Mouse (Mus musculus): ENCODE results near the gene Sik1. TPM values are rescaled to one million over a fixed set of nuclear protein-coding genes. Genes with fewer than 3 reads are reported as not detected.

Sik1 gene
- total RNA-seq, 2 experiments from 2014 or later, result 16.9 to 18.0 TPM

DNA sequence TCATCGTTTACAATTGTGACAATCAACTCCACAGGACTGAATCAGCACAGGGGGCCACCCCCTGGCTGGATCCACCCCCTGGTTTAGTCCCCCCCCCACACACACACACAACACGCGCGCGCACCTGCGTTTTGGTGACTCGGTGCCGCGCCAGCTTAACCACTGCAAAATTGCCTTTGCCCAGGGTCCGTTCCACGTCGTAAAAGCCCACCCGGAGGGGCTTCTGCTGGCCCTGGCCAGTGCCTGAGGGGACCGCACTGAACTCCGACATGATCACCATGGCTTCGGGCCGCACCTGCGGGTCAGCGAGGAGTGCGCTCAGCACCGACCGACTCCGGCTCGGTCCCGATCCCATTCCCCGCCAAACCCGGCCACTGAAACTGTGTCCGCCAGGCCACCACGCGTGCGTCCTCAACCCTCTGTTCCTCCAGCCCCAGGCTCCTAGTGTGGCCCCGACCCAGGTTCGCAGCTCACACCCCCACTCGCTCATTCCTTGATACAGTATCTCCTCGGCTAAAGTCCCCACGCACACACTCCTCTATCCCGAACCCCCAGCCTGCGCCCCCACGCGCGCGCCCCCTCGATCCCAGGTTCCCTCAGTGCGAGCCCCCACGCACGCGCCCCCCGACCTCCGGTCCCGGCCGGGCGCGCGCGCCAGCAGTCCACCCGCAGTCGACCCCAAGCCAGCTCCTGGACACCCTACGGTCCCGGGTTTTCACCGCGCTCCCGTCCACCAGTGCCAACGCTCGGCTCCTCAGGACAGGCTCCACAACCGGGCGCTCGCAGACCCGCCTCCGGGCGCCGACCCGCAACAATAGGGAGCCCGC is 621 bp downstream of the Sik1 start:
- peak in 1 of 2 experiments; percentile 41 for DNase-seq

DNA sequence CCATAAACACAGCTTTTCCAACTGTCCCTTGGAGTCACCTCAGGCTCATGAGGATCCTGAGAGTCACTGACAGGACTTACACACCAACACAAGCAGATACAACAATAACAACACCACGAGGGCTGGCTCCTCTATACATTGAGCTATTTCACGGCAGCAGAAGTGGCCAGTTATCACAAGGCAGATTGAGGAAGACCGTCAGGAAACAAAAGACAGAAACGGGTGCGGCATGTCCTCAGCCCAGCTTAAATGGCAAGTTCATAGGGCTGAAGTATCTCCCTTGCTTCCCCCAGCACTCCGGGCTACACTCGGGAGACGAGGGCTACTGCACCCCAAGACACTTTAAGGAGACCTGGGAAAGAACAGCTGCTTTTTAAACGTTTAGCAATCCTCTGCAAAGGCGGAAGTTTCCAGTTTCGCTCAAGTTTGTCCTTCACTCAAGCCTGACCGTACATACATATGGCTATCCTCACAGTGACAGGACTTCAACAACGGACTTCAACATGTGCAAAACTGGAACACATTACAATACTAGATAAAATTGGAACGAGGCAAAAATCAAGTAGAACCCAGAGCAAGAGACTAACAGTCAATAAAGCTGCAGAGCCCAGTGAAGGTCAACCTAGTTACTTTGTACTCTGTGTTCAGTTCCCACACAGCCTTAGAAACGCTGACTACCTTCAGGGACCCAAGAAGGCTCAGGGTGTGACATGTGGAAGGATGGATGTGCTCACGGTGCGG is 2.0 kb downstream of the Sik1 start:
- DNase-seq, result no peak

DNA sequence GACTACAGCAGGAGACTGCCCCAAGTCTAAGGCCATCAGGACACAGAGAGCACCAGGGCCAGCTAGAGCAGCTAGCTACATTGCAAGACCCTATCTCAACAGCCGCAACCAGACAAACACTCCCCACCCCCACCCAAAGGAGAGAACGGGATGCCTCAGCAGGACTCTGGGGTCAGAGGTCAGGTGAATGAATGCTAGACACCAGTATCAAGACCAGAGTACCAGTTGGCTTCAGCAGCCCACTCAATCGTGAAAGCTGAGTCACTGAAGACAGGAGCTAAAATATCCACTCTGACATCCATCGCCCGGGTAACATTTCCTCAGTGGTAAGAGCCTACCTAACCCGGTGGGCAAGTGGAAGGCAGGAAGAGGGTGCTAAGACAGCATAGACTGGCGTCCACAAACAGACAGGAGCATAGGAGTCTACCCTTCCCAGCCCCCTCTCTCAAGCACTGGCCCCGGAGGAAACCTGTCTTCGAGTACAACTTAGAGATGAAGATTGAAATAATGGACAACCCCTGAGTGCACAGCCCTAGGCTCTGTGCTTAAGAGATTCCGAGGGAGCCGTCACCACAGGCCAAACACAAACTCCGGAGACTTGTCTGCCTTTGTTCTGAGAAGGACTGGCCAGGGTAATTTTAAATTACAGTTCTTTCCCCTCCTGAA is 2.7 kb downstream of the Sik1 start:
- no peak for DNase-seq

DNA sequence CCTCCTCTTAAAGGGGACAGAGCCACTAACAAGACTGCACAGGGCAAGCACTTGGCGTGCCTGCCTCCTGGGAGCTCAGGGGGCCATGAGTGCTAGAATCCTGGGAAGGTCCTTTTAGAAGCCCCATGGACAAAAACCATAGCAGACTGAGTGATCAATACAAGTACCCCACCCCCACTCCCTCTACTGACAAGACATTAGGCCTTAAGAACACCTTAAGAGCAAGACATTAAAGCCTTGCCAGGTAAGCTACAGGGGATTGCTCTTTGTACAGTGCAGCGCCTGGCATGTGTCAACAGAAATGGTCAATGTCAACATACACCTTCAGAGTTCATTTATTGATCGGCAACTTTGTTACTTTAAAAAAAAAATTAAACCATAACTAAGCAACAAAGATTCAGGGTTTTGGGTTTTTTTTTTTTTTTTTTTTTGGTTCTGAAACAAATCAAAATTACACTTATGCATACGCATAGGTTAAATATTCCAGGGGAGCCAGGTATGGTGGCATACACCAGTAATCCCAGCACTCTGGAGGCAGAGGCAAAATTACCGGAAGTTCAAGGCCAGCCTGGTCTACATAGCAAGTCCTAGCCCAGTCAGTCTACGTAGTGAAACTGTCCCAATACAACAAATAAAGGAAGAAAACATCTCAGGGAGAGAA is 3.7 kb downstream of the Sik1 start:
- no peak for DNase-seq

DNA sequence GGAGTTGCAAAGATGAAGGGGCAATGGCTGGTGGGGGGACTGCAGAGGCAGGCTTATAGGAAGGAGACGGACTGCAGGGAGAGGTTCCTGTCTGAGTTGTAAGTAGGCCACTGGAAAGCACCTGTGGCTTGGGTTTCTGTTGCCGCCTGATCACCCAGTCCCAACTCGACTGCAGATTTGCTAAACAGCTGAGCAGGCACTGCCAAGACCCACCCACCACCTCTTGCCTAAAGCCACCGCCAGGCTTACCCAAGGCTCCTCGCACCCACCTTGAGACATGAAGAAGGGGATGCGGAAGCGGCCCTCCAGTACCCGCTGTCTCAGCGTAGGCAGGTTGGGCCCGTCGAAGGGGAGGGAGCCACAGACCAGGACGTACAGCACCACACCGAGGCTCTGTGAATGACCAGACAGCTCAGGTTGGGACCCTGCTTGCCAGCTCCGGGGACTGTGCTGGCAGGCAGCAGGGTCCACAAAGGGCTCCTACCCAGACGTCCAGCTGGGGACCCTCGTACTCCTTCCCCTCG is 5.1 kb downstream of the Sik1 start:
- no peak for DNase-seq

DNA sequence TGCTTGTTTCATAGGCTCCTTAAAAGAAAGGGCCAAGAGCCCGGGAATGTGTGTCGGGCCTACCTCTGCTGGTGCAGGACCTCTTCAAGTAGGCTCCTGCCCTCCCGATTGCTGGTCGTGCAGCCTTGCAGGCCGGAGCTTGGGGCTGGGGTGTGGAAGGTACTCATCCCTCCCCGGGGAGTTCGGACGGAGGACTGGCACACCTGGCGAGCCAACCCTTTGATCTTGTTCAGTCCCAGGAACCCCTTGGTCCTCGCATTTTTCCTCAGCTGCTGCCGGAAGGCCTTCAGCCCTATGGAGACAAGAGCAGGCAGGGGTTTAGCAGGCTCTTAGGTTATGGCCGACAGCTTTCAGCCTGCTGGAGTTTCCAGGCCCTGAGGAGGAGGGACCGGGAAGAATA is 8.6 kb downstream of the Sik1 start:
- DNase-seq, result no peak

DNA sequence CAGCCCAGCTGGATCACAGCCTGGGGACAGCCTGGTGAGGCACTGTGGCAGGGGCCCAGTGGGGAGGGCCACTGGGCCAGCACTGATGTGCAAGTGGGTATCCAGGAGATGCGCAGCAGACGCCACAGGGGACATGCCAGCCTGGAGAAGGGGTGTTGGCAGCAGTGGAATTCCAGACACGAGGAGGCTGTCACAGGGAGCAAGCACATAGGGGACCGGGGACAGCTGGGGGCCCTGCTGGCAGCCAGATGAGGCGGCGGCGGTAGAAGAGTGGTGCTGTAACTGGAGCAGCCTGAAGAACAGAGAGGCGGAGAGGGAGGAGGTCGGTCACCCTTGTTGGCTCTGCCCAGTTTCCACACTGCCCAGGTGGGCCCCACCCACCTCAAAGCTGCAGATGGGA is 9.3 kb downstream of the Sik1 start:
- no peak for DNase-seq

DNA sequence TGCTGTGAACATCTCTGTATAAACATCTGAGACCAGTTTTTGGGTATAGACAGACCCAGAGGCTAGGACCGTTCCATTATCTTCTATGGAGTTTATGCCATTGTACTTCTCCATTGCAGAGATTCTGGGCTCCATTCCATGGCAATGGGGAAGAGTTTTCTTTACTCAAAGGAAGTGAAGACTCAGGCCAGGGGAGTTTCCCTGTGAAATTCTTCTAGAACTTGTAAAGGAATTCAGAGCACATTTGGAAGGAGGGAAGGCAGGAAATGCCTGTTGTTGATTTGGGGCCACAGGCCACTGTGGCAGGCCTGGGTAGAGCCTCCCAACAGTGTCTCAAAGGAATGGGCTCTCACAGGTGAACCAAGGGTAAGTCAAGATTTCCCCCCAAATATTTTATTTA is 11.7 kb downstream of the Sik1 start:
- DNase-seq, result no peak

DNA sequence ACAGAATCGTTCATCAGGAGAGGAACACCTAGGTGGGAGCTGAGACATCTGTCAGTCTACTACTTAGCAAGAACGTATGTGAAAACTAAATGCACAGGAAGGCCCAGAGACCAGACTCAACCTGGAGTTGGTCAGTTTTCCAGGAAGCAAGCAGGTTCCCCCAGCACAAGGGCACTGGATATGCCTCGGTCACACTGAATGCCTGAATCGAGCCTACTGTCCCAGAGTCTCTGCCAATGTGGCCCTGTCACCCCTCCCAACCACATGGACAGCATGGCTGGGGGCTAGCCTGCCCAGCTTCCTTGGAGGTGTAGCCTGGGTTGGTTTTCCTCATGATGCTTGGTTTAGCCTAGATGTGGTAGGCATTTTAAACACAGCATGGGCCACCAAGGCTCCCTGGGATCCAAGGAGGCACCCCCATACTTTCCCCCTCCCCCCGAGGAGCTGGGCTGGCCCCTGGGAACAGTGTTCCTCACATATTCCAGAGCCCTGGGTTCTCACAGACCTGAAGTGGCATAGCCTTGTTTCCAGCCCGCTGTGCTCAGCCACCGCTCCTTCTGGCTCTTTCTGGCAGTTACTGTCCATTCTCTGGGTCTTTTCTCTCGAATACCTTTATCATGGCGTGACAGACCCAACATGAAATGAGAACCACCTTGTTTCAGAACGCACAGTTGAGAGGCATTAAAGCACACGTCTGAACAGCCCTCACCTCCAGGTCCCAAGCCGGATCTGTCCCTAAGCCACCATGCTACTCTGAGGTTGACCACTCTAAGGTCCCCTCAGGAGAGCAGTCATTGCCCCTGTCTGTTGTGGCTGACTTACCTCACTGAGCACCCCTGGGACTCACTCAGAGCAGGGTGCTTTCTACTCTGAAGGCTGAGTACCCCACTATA is 12.4 kb downstream of the Sik1 start:
- no peak for DNase-seq

DNA sequence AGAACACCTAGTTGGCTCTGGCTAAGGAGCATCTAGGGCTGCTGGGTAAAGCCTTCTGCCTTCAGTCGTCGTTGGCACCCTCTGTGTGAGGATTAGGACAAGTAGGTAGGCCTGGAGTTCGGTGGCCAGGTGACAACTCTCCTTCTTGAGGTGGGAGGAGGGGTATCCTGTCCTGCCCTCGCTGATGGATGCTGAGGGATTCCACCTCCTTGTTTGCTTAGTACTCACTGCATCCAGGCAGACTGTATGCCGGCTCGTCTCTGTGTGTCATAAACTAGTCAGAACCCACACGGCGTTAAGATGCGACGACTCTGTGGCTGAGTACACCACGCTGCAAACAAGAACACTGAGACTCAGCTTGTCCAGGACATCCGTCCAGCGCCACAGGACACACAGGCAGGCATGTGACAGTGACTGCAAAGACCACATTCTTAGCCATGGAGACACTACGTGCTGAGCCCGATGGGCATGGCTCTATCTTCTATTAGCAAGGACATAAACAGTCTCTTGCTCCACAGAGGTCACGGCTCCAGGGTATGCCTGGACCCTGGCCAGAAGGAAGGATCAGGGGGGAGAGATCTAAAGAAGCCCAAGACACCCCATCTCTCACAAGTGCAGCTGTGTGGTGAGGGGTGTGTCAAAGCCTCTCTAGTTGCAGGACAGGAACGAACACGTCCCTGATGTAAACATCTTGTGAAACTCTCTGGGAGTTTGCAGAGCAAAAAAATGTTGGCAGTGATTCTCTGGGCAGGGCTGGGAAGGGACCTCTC is 13.6 kb downstream of the Sik1 start:
- DNase-seq, result no peak

DNA sequence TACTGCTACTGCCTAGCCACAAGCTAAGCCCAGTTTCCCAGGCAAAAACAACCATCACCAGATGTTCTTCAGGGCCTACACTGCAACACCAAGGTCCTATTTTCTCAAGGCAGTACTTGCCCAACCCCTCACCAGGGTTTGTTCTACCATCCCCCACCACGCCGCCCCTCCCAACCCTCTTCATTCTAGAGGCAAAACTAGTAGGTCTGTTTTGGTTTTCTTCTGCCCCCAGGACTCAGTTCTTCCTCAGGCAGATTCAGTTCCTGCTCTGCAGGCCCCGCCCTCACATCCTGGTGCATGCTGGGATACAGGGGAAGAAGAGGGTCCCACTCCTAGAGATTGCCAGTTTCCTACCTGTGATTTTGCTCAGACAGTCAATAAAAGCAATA is 14.2 kb downstream of the Sik1 start:
- no peak for DNase-seq

DNA sequence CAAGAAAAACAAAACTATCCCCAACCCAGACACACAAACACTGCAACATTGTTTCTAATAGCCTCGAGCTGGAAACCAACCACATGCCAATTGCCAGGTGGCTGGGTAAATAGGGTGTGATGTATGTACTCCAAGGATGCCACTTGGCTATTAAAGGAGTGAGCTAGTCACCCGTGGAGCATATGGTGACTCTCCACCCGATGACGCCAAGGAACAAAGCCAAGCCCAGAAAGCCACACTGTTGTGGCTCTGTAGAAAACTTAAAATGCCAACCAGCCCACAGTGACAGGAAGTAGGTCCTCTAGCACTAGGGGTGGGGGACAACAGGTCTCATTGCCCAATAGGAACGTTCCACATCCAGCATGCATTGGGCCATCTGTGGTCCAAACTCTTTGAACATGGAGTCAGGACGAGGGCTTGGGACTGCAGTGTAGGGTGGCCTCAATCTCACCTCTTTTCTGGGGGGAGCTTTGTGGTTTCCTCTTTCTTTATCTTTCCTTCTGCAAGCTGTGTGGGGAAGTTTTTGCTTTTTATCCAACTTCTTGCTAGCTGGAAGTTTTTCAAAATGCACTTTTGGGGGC is 15.1 kb downstream of the Sik1 start:
- DNase-seq, result no peak

DNA sequence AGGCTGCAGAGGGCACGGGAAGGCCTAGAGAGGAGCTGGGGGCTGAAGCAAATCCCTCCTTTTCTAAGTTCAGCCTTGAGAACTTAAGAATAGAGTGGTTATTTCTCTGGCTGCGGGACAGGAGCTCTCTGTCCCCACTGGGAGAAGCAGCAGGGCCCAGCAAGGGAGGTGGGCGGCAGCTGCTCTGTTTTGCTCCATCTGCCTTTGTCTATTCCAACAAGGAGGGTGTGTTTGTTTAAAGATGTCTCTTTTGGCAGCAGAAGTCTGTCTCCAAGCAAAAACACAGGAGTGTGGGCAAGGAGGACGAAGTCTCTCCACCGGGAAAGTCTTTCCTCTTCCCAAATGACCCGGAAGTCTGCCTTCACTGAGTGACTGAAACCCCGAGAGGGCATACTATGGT is 18.8 kb downstream of the Sik1 start:
- peak; percentile 31 to 43 for DNase-seq

DNA sequence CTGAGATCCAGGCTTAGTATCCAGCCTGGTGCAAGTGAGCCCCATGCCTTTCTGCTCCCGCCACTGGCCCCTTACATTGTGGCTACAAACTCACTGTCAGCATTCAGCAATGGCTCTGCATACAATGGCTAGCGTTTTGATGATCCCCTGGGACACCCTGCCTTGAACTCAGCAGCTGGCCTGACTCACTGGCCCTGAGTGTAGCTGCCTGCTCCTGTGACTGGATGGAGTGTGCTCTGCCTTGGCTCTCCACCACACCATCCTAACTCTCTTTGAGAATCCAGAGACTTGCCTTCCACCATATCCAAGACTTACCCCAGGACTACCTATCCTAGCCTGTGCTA is 19.4 kb downstream of the Sik1 start:
- no peak for DNase-seq

DNA sequence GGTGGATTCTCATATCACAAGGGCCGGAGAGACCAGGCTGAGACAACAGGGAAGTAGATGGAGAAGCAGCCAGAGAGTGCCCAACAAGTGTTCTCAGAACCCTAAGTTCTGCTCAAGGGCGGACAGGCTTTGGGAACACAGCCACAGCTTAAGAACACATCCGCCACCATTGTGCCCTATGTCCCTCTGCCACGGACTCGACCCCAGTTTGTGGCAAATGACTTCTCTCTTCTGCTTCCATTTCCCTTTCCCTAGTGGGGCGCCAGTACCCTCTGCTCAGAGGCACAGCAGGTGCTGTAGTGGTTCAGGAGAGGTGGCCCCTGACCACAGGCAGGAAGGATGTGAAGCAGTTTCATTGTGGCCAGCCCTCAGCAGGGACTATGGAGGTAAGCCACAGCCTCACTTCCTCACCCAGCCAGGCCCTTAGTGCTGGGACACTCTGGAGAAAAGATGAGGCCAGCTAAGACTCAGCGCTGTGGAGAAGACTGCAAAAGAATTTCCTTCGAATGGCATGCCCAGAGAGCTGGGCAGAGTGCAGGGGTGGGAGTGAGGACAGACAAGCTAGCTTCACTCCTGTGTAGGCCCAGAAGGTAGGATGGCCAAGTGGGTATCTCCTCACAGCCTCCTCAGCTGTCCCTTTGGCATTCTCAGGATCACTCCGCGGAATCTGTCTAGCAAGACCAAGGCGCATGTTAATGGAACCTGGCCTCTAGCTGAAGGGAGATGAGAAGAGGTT is 19.9 kb downstream of the Sik1 start:
- DNase-seq, result no peak

DNA sequence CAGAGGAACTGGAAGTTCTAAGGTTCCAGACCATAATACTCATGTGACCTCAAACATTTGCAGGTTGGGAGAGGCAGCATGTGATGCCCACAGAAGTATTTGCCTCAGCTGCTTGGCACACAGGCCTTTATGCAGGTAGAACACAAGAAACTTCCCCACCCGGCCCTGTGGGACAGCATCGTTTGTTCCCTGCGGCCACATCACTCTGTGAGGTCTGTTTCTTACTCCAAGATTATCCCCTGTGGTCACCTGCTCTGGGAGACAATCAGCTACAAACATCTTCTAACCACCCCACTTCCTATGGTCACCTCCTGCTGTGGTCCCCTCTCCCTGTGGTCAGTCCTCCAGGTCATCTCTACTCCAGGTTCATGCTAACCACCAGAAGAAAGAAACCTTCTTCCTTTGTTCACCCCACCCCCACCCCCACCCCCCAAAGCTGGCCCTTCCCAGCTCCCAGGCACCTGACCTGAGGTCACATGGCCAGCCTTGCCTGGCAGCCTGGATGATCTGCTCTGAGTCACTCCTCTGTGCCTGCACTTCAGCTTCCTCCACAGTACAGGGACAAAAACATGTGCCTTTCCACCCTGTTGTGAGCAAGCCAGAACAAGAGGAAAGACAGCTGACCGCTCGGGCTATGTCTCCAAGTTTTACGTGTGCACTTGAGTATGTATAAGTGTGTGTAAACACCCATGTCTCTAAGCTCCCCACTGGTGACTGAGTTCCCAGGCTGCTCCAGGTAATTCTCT is 21.1 kb downstream of the Sik1 start:
- DNase-seq, result no peak

DNA sequence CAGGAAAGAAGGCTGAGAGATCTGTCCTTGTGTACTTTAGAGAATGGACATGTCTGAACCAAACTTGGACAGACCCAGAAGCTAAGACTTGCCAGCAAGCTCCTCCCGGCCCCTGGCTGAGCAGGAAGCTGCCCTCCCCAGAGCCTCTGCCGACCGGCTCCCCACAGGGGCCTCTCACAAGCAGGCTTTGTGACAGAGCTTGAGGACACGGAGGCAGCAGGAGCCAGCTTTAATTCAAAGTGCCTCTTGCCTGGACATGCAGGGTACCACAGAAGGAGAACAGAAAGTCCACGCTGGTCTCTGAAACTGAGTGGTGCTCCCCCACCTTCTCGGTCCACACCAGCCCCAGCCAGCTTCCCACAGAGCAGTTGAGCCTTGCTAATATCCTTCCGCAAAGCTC is 21.9 kb downstream of the Sik1 start:
- DNase-seq, result no peak

DNA sequence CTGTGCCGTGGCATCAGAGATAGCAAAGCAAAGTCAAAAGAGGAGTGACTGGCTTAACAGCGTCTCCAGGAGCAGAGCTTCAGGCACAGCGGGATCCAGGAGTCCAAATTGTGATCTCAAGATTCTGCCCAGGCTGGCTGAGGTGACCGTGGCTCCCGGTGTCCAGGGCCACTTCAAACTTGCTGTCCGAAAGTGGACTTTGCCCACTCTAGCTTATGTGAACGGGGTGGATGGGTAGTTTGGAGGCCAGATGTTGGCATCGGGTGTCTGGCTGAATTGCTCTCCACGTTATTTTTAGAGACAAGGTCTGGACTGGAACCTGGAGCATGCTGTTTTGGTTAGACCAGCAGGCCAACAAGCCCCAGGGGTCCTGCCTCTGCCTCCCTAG is 23.0 kb downstream of the Sik1 start:
- no peak for DNase-seq
